Mouse (Mus musculus): Measurements from ENCODE around the gene Mchr1.

- TF ChIP-seq TCF12 (IDR thresholded peaks at IDR 0.05; ENCODE audit: low read depth, low read length) (no peak), CTCF (conservative IDR thresholded peaks at IDR 0.05 in 1 of 2, IDR thresholded peaks at IDR 0.05 in 1 of 2; ENCODE audit: low read depth in 2 of 2, low read length in 2 of 2) (no peak), BHLHE40 (IDR thresholded peaks at IDR 0.05; ENCODE audit: low read depth, low read length) (no peak), RCOR1 (conservative IDR thresholded peaks at IDR 0.05; ENCODE audit: low read depth, low read length) (no peak), EP300 (IDR thresholded peaks at IDR 0.05; ENCODE audit: low read length) (no peak), NRF1 (IDR thresholded peaks at IDR 0.05; ENCODE audit: low read depth, low read length) (no peak), ZNF384 (IDR thresholded peaks at IDR 0.05; ENCODE audit: low read depth, low read length) (no peak), MAX (IDR thresholded peaks at IDR 0.05; ENCODE audit: low read length) (no peak)
Measured at GRCm38 (mm10) chr15:81202462-81202861, 32.8 kb upstream of the Mchr1 start.

Data from CH12.LX (cell line).